In the genomic region with DNA sequence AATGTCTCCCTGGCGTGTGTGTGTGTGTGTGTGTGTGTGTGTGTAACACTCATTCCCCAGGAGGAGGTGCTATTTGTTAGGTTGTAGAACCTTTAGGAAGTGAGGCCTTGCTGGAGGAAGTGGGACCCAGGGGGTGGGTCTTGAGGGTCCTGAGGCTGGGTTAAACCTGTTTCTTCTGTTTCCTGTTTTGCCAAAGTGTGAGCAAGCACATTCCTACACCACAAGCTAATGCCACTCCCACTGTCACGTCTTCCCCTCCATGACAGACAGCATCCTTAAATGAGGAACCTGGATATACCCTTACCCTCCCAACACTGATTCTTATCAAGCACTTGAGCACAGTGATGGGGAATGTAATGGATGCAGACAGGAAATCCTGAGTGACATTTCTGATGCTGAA, we compare ENCODE assay signal across 24 mouse cellular contexts.
DNase-seq lines count a peak whose midpoint lies in the region; ATAC-seq and TF ChIP-seq lines count a peak whose summit lies in the region.
"Had no signal": no experiment of that assay in that cellular context is flagged by ENCODE, and none has a peak within 500 bp of the region (broad histone marks: within the 10 kb centered on the region; RNA-seq: fewer than 3 reads in every experiment).

No protein-coding gene starts in this region.

- H3K9ac ChIP-seq in intestine, postnatal 0 days (ENCODE audit: low read depth, low read length): no peak overlapping the region
- no peak overlapping the region for H3K9ac ChIP-seq in intestine, embryonic 16.5 days (ENCODE audit: low read depth, low read length)
- H3K9ac ChIP-seq in kidney, postnatal 0 days (ENCODE audit: low read depth, low read length): no peak overlapping the region
- H3K9ac ChIP-seq: forebrain, embryonic 13.5 days; hindbrain, embryonic 13.5 days had no signal

- no peaks in the 10 kb centered on the region for H3K36me3 ChIP-seq in intestine, postnatal 0 days (ENCODE audit: control insufficient read depth, insufficient read depth)
- H3K36me3 ChIP-seq in intestine, embryonic 16.5 days (ENCODE audit: control insufficient read depth, insufficient read depth, low read length): no peaks in the 10 kb centered on the region
- no peaks in the 10 kb centered on the region for H3K36me3 ChIP-seq in kidney, postnatal 0 days (ENCODE audit: insufficient read depth, low read length)
- H3K36me3 ChIP-seq: forebrain, embryonic 10.5 days; hindbrain, embryonic 10.5 days; hindbrain, embryonic 13.5 days had no signal

- no peaks in the 10 kb centered on the region for H3K4me1 ChIP-seq in intestine, postnatal 0 days (replicated peaks; ENCODE audit: control insufficient read depth, insufficient read depth, low read length)
- no peaks in the 10 kb centered on the region for H3K4me1 ChIP-seq in intestine, embryonic 16.5 days (ENCODE audit: control insufficient read depth, insufficient read depth, low read length)
- H3K4me1 ChIP-seq in kidney, postnatal 0 days (replicated peaks; ENCODE audit: insufficient read depth, low read length): no peaks in the 10 kb centered on the region
- H3K4me1 ChIP-seq: forebrain, embryonic 10.5 days; forebrain, embryonic 13.5 days; hindbrain, embryonic 13.5 days had no signal

- 87% methylated on average over 2 of the region's 2 CpGs for WGBS in intestine, postnatal 0 days
- 77% methylated on average over 2 of the region's 2 CpGs for WGBS in intestine, embryonic 16.5 days
- WGBS in kidney, postnatal 0 days: 65% methylated on average over 2 of the region's 2 CpGs

- no peaks in the 10 kb centered on the region for H3K9me3 ChIP-seq in intestine, postnatal 0 days (ENCODE audit: control insufficient read depth)
- no peaks in the 10 kb centered on the region for H3K9me3 ChIP-seq in intestine, embryonic 16.5 days (ENCODE audit: control insufficient read depth, low read length)
- H3K9me3 ChIP-seq in kidney, postnatal 0 days (replicated peaks; ENCODE audit: low read length): no peaks in the 10 kb centered on the region
- H3K9me3 ChIP-seq: forebrain, embryonic 10.5 days; forebrain, embryonic 13.5 days; hindbrain, embryonic 10.5 days; hindbrain, embryonic 13.5 days had no signal

- H3K4me2 ChIP-seq in intestine, postnatal 0 days (replicated peaks; ENCODE audit: low read depth): no peak overlapping the region
- H3K4me2 ChIP-seq in intestine, embryonic 16.5 days (ENCODE audit: low read depth, low read length): no peak overlapping the region
- no peak overlapping the region for H3K4me2 ChIP-seq in kidney, postnatal 0 days (ENCODE audit: low read length)
- H3K4me2 ChIP-seq: forebrain, embryonic 13.5 days; heart, embryonic 11.5 days; hindbrain, embryonic 13.5 days had no signal

- no peak for DNase-seq in kidney, postnatal 0 days (ENCODE audit: low spot score)
- DNase-seq in kidney, adult 18-20 months: no peak
- DNase-seq in cerebellum, adult 11 months: no peak
- DNase-seq in gastrocnemius, adult 2 months: no peak
- DNase-seq: adrenal gland, adult 2 months; adrenal gland, postnatal 14 days; cerebellum, adult 11-12 months; cerebellum, adult 8-10 months; cerebellum, postnatal 10 days; cerebellum, postnatal 36 days; gastrocnemius, postnatal 14 days; heart, adult 2 months had no signal

- H3K27ac ChIP-seq in intestine, postnatal 0 days (ENCODE audit: low read depth, low read length): no peak overlapping the region
- H3K27ac ChIP-seq in intestine, embryonic 16.5 days (ENCODE audit: low read length): no peak overlapping the region
- H3K27ac ChIP-seq in kidney, postnatal 0 days: no peak overlapping the region
- H3K27ac ChIP-seq in gastrocnemius, adult 2 months: no peak overlapping the region
- H3K27ac ChIP-seq: forebrain, embryonic 10.5 days; forebrain, embryonic 13.5 days; heart, adult 2 months; hindbrain, embryonic 10.5 days; hindbrain, embryonic 13.5 days had no signal

- no peaks in the 10 kb centered on the region for H3K27me3 ChIP-seq in intestine, postnatal 0 days (replicated peaks; ENCODE audit: control insufficient read depth, insufficient read depth, low read length)
- no peaks in the 10 kb centered on the region for H3K27me3 ChIP-seq in intestine, embryonic 16.5 days (replicated peaks; ENCODE audit: control insufficient read depth, insufficient read depth, low read length)
- no peaks in the 10 kb centered on the region for H3K27me3 ChIP-seq in kidney, postnatal 0 days (ENCODE audit: insufficient read depth, low read length)
- H3K27me3 ChIP-seq: forebrain, embryonic 13.5 days; hindbrain, embryonic 13.5 days had no signal

- peak; percentile 9; the same call in 1 of the 2 replicates for TF ChIP-seq CTCF in intestine, postnatal 0 days (IDR thresholded peaks at IDR 0.05; ENCODE audit: low read depth)
- TF ChIP-seq CTCF in kidney, postnatal 0 days (IDR thresholded peaks at IDR 0.05; ENCODE audit: low read depth): 0 out of 2 replicates have a peak, but pooled peaks have one; percentile 13
- no peak for TF ChIP-seq CTCF in gastrocnemius, adult 2 months (IDR thresholded peaks at IDR 0.05)

- intact Hi-C loops in gastrocnemius, adult 2 months (cut with DNase I): no loop called here

- H3K4me3 ChIP-seq in intestine, postnatal 0 days (ENCODE audit: low read depth, low read length): no peak overlapping the region
- no peak overlapping the region for H3K4me3 ChIP-seq in intestine, embryonic 16.5 days (ENCODE audit: low read length)
- no peak overlapping the region for H3K4me3 ChIP-seq in kidney, postnatal 0 days (replicated peaks; ENCODE audit: low read depth, low read length)
- H3K4me3 ChIP-seq in gastrocnemius, adult 2 months: no peak overlapping the region
- H3K4me3 ChIP-seq: forebrain, embryonic 10.5 days; forebrain, embryonic 13.5 days; heart, adult 2 months; hindbrain, embryonic 10.5 days; hindbrain, embryonic 13.5 days had no signal

- ATAC-seq in intestine, postnatal 0 days: no peak
- ATAC-seq in intestine, embryonic 16.5 days: no peak
- ATAC-seq in kidney, postnatal 0 days (replicated peaks; ENCODE audit: low FRiP score, low read depth): no peak
- ATAC-seq in common myeloid progenitor, adult 5-6 weeks (replicated peaks; ENCODE audit: low read depth, poor library complexity, severe bottlenecking): peak; percentile 47
- ATAC-seq in granulocyte monocyte progenitor cell, adult 5-6 weeks (replicated peaks; ENCODE audit: poor library complexity, severe bottlenecking): peak; percentile 67
- ATAC-seq: CD4-positive, CD25-positive, alpha-beta regulatory T cell, adult 4 months; forebrain, embryonic 13.5 days; forebrain, embryonic 16.5 days; hindbrain, embryonic 16.5 days had no signal

Comparison
In these comparisons a context has a peak if more than half of its experiments do, and no peak if none do; other contexts are left out.
1. ATAC-seq: peak in common myeloid progenitor, adult 5-6 weeks (single experiment) and granulocyte monocyte progenitor cell, adult 5-6 weeks (single experiment); none in intestine, postnatal 0 days (single experiment), intestine, embryonic 16.5 days (single experiment) and kidney, postnatal 0 days (single experiment).